Mouse (Mus musculus) cerebellum, adult 8-10 months (tissue): ENCODE measurements around the gene Tgfbr2.

Experiments used
- DNase-seq: peaks from one replicate; pipeline ENCODE4 v3.0.0; 2022

Gene Tgfbr2

GRCm38 (mm10) chr9:116193535-116193881 is 18.3 kb upstream of the Tgfbr2 start:
- no peak for DNase-seq

- no peak for DNase-seq
Measured at GRCm38 (mm10) chr9:116192826-116193534, 17.8 kb upstream of the Tgfbr2 start.

GRCm38 (mm10) chr9:116192253-116192652 is 17.1 kb upstream of the Tgfbr2 start:
- DNase-seq = no peak

- no peak for DNase-seq
Measured at GRCm38 (mm10) chr9:116189831-116190230, 14.7 kb upstream of the Tgfbr2 start.

GRCm38 (mm10) chr9:116188952-116189666 is 13.9 kb upstream of the Tgfbr2 start:
- DNase-seq = no peak

- DNase-seq = no peak
Measured at GRCm38 (mm10) chr9:116187181-116187731, 12.1 kb upstream of the Tgfbr2 start.

GRCm38 (mm10) chr9:116184903-116185302 is 9.7 kb upstream of the Tgfbr2 start:
- no peak for DNase-seq

GRCm38 (mm10) chr9:116183035-116183434 is 7.9 kb upstream of the Tgfbr2 start:
- DNase-seq = no peak

GRCm38 (mm10) chr9:116181608-116182007 is 6.4 kb upstream of the Tgfbr2 start:
- no peak for DNase-seq

GRCm38 (mm10) chr9:116178151-116178550 is 3.0 kb upstream of the Tgfbr2 start:
- no peak for DNase-seq

GRCm38 (mm10) chr9:116177108-116177507 is 1.9 kb upstream of the Tgfbr2 start:
- DNase-seq = no peak

GRCm38 (mm10) chr9:116175488-116176115 is 442 bp upstream of the Tgfbr2 start:
- no peak for DNase-seq

- no peak for DNase-seq
Measured at GRCm38 (mm10) chr9:116173473-116174170, 1.5 kb downstream of the Tgfbr2 start.

GRCm38 (mm10) chr9:116173059-116173458 is 2.1 kb downstream of the Tgfbr2 start:
- no peak for DNase-seq

GRCm38 (mm10) chr9:116169067-116169466 is 6.1 kb downstream of the Tgfbr2 start:
- DNase-seq = no peak

- no peak for DNase-seq
Measured at GRCm38 (mm10) chr9:116167304-116167880, 7.8 kb downstream of the Tgfbr2 start.

GRCm38 (mm10) chr9:116166363-116166762 is 8.8 kb downstream of the Tgfbr2 start:
- DNase-seq = no peak

- no peak for DNase-seq
Measured at GRCm38 (mm10) chr9:116163883-116164282, 11.3 kb downstream of the Tgfbr2 start.

GRCm38 (mm10) chr9:116162866-116163374 is 12.2 kb downstream of the Tgfbr2 start:
- no peak for DNase-seq

GRCm38 (mm10) chr9:116160860-116161259 is 14.3 kb downstream of the Tgfbr2 start:
- no peak for DNase-seq

- no peak for DNase-seq
Measured at GRCm38 (mm10) chr9:116160067-116160466, 15.1 kb downstream of the Tgfbr2 start.

GRCm38 (mm10) chr9:116156501-116156900 is 18.7 kb downstream of the Tgfbr2 start:
- DNase-seq = no peak

- no peak for DNase-seq
Measured at GRCm38 (mm10) chr9:116152878-116153277, 22.3 kb downstream of the Tgfbr2 start.
